Mouse (Mus musculus): Measurements from ENCODE around the gene Sorl1.

- TF ChIP-seq CTCF (IDR thresholded peaks at IDR 0.05; ENCODE audit: borderline replicate concordance, insufficient read depth, low read length) (no peak), POLR2A (IDR thresholded peaks at IDR 0.05; ENCODE audit: low read depth, low read length) (no peak)
Measured at GRCm38 (mm10) chr9:42075241-42075640, 48.9 kb downstream of the Sorl1 start.
